Mouse (Mus musculus): ENCODE measurements around the gene Arsj. TPM values are rescaled to one million over a fixed set of nuclear protein-coding genes. Genes with fewer than 3 reads are reported as not detected.

Gene Arsj
- polyA plus RNA-seq (2014; fragmentation: Illumina TruSeq; extraction: RNeasy Lipid Tissue Mini Kit (QIAGEN cat#74804); ENCODE audit: low read depth, low replicate concordance): 0.68 TPM

GRCm38 (mm10) chr3:126363568-126364505 lies at the start of gene Arsj:
Arsj (plus strand) TSS chr3:126363684.

Other genes starting within 250 kb of the Arsj start
- 47.2 TPM for gene Camk2d, start 232.6 kb downstream of the Arsj start, polyA plus RNA-seq (2014; fragmentation: Illumina TruSeq; extraction: RNeasy Lipid Tissue Mini Kit (QIAGEN cat#74804); ENCODE audit: low read depth, low replicate concordance)